Mouse (Mus musculus): ENCODE measurements around the gene Prol1.
A peak's percentile ranks its signal among the peaks of the same experiment; 100 is the strongest.
"Not testable (repeated sequence)": the region's sequence is repeated elsewhere in the genome, so short reads cannot be mapped to it uniquely, and the experiment has no call there.

Gene Prol1

GRCm38 (mm10) chr5:88317012-88317411, at the start of gene Prol1:
Prol1 (plus strand) TSS chr5:88317312.
- no peak for DNase-seq

- DNase-seq = no peak
Measured at GRCm38 (mm10) chr5:88268619-88269018, 48.5 kb upstream of the Prol1 start, which contains the start of gene Gm7714. Gm7714 (plus strand) TSS chr5:88268919.

GRCm38 (mm10) chr5:88311307-88311706, 5.8 kb upstream of the Prol1 start:
- DNase-seq = not testable (repeated sequence)

- DNase-seq = not testable (repeated sequence)
Measured at GRCm38 (mm10) chr5:88348533-88348932, 31.4 kb downstream of the Prol1 start.

- DNase-seq = peak; percentile 12
Measured at GRCm38 (mm10) chr5:88364768-88365167, 47.7 kb downstream of the Prol1 start.

GRCm38 (mm10) chr5:88366886-88367285, 49.8 kb downstream of the Prol1 start:
- DNase-seq = no peak

GRCm38 (mm10) chr5:88370578-88371232, 53.6 kb downstream of the Prol1 start:
- DNase-seq = no peak

GRCm38 (mm10) chr5:88372563-88372962, 55.5 kb downstream of the Prol1 start:
- no peak for DNase-seq

- DNase-seq = no peak
Measured at GRCm38 (mm10) chr5:88375808-88376207, 58.7 kb downstream of the Prol1 start, which contains the start of gene Amtn. Amtn (plus strand) TSS chr5:88376108.
